Mouse (Mus musculus): ENCODE data around the gene Mok.

The Mok gene

GRCm38 (mm10) chr12:110846191-110846765 is 5.5 kb upstream of the Mok start:
- no peak for DNase-seq (ENCODE audit: low spot score)

DNA sequence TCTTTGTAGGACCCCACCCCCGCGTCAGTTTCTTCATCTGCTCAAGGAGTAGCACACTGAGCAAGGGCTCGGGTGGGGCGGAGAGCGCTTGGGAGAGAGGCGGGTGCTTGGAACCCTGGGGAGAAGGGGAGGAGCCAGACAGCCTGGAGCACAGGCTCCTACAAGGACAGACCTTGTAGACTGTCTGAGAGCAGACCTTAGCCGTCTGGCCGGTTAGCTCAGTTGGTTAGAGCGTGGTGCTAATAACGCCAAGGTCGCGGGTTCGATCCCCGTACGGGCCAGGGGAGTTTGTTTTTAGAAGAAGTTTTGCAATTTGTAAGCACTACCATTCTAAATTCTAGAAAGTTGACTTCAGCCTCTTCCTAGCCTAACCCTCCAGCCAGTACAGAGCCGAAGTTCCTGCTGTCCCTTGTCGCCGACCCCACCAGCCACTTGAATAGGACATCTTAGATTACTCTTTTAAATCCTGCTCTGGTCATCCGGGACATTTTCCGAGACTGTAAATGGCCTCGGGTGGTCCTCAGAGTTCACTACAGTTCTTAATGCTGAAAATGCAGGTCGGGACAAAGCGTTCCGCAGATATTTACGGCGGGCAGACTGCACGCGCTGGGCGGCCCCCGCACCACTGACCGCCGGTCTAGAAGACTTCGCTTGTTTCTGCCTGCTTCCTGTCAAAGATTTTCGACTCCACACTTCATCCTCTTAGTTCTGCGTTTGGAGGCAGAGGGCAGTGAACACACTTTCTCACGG is 4.6 kb upstream of the Mok start:
- DNase-seq (ENCODE audit: low spot score): peak; percentile 95

DNA sequence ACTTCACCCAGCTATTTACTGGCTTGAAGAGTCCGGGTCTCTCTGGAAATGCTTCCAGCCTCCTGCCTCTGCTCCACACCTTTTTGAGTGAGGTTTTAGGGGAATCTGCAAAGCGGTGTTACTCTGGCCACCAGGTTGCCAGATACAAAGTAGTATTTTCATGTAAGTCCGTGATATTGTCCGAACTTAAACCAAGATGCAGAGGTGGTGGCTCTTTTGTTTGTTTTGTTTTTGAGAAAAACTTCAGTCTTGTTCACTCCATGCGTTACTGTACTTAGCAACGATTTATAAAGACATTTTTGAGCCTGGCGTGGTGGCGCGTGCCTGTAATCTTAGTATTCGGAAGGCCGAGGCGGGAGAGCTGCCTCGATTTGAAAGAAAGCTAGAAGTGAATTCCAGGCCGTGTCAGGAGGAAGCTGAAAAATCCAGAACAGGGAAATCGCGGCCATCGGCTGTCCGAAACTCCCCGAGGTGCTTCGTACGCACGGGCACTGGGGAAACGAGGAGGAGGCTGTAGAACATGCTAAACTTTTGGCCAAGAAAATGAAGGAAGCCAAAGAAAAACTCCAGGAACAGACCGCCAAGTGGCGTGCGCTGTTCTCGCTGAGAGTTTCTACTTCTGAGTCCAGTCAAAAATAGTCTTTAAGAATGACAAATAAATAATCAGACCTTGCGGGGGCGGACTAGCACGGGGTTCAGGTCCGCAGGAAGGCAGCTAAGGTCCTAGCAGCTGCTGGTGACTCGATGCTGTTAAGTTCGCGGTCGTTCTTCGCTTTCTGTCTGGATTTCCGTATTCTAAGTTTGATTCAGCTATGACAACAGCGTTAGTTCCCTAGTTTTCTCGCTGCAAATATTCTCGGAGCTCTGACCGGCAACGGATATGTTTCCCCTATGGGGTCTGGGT is 3.7 kb upstream of the Mok start:
- peak; percentile 44 for DNase-seq (ENCODE audit: low spot score)

DNA sequence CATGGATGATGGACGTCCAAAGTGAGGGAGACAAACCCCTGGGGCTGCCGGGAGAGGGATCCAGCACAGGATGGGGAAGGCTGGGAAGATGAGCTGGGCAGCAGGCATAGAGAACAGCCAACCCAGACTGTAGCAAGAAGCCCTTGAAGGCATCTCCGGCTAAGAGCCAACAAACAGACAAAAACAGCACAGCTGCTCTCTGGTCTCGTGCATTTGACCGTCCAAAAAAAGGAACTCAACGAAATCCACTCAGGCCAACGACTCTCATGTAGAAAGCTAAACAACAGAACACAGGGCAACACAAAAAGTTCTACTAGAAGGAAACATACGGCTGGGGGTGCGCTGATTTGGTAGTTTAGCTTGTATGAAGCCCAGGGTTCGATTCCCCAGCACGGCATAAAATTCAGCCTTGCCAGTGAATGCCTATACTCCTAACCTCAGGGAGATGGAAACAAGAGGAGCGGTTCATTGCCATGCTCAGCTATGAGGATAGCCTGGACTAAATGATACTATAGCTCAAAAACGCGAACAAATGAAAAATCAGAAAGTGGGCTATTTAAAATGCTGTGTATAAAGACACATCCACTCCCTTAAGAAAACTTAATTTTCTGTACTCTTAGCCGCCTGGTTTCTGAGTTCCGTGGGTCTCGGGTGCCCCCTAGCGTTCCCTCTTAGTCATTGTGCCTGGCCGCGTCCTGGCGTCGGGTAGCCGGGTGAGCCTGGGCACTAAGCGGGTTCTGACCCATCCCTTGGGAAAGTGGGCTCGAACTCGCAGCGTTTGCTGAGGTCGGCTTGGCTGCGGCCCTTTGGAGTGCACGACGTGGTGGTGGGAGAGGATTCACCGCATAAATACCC is 2.7 kb upstream of the Mok start:
- peak; percentile 83 for DNase-seq (ENCODE audit: low spot score)

DNA sequence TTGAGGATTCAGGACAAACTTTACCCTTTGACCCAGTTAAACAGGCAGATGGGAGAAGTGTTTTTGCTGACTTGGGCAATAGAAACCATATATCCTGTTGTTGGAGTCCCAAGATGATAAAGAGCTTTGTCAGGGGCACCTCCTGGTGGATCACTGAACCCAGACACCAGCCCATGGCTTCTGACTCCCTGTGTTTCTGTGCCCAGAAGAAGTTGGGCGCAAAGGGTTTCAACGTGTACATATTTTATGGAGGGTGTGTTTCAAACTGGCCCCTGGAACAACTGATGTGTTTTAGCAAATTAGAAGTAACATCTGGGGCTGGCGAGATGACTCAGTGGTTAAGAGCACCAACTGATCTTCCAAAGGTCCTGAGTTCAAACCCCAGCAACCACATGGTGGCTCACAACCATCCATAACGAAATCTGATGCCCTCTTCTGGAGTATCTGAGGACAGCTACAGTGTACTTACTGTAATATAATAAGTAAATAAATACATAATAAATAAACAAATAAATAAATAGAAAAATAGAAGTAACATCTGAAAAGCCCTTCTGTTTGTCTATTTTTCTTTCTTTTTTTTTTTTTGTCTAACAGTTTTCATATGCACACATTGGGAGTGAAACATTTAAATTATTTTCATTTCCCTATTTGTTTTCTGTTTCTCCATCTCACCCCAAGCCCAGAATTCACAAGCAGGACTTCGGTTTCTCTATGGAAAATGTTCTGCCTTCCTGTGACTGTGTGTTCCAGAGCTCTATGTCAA is 1.2 kb upstream of the Mok start:
- DNase-seq (ENCODE audit: low spot score): no peak

DNA sequence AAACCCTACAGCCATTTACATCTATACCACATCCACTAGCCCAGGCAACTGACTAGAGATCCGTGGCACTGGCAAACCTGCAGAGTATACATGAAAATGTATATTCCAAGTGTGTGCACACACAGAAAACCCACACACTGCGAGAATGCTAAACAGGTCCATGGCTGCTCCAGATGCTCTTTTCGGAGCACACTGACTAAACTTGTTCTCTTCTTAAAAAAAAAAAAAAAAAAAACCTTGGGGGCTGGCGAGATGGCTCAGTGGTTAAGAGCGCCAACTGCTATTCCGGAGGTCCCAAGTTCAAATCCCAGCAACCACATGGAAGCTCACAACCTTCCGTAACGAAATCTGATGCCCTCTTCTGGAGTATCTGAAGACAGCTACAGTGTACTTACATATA is 2.9 kb downstream of the Mok start:
- DNase-seq (ENCODE audit: low spot score): no peak

DNA sequence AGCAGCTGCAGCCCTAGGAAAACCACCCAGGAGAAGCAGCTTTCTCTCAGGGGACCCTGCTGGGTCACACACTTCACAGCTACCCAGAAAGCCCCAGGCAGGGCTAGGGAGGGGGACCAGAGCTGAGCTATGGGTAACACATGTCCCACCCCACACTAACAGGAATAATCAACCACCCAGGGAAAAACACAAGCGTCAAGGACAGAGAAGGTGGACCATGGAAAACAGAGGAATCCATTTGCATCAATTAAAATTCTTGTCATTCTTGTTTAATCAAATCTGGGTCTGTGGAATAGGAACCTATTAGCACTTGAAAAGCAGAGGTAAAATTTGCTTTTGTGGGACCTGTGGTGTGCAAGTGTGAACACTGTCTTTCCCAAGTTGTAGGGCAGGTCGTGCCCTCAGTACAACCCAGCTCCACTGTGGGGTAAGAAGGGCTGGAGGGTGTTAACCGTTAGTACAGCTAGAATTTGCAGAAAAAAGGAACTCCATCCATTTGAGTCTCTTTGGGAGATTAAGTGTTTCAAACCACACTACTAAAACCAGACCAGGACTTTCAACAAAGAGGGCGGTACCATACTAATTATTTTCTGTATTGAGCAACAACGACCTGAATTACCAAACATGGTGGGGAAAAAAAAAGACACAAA is 3.4 kb downstream of the Mok start:
- DNase-seq (ENCODE audit: low spot score): no peak

- DNase-seq (ENCODE audit: low spot score): no peak
Measured at GRCm38 (mm10) chr12:110836729-110837128, 4.0 kb downstream of the Mok start.

- no peak for DNase-seq (ENCODE audit: low spot score)
Measured at GRCm38 (mm10) chr12:110835182-110835581, 5.6 kb downstream of the Mok start.

DNA sequence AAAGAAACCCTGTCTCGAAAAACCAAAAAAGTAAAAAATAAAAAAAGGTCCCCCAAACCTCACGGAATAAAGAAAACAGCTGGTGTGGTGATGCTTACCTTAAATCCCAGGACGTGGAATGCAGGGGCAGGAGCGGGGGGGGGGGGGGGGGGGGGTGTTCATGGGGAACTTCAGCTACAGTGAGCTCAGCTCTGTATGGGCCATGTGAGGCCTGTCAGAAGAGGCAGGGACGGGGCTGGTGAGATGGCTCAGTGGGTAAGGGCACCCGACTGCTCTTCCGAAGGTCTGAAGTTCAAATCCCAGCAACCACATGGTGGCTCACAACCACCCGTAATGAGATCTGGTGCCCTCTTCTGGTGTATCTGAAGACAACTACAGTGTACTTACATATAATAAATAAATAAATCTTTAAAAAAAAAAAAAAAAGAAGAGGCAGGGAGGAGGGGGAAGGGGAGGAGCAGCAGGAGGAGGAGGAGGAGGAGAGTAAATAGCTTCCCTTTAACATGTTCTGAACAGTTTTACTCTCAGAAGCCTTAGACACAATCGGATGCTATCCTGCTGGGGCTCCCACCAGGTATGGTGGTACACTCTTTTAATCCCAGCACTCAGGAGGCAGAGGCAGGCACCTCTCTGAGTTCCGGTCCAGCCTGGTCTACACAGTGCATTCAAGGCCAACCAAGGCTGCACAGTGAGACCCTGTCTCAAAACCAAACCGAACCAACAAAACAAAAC is 10.3 kb downstream of the Mok start:
- DNase-seq (ENCODE audit: low spot score): no peak

GRCm38 (mm10) chr12:110828908-110829307 is 11.8 kb downstream of the Mok start:
- DNase-seq (ENCODE audit: low spot score): no peak

- DNase-seq (ENCODE audit: low spot score): no peak
Measured at GRCm38 (mm10) chr12:110822366-110822765, 18.4 kb downstream of the Mok start.

DNA sequence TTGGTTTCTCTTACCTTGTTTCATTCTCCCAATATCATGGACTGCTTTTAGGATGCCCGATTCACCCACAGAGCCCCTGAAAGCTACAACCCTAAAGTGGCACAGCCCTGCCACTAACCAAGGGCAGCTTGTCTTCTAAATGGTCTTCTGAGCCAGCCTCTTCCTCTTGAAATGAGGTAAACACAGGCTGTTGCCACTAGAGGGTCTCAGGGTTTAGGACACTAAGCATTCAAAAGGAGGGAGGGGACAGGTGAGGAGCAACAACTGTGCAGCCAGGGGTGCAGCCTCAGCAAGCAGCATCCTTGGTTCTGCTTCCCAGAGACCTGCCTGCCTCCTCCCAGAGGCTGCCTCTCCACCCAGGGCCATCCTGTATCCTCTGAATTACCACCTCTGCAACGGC is 19.0 kb downstream of the Mok start:
- no peak for DNase-seq (ENCODE audit: low spot score)

- DNase-seq (ENCODE audit: low spot score): no peak
Measured at GRCm38 (mm10) chr12:110819367-110819766, 21.4 kb downstream of the Mok start.

- DNase-seq (ENCODE audit: low spot score): no peak
Measured at GRCm38 (mm10) chr12:110816833-110817232, 23.9 kb downstream of the Mok start.

- DNase-seq (ENCODE audit: low spot score): no peak
Measured at GRCm38 (mm10) chr12:110814924-110815323, 25.8 kb downstream of the Mok start.

DNA sequence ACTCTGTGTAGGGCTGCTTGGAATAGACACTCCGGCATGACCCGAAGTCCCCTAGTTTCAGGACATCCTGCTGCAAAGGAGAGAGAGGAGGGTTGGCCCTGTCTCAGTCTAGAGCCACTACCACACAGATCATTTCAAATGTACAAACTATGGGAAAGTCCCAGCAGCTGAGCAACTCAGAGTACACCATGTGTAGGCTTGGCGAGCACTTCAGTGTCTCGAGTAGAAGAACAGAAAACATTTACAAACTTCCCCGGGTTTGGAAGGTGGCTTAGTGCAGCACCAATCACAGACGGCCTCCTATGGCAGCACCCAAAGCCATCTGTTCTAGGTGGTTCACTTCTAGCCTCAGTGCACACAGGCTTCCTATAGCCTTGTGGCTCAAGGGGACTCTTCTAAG is 27.1 kb downstream of the Mok start:
- no peak for DNase-seq (ENCODE audit: low spot score)

GRCm38 (mm10) chr12:110813132-110813531 is 27.6 kb downstream of the Mok start:
- DNase-seq (ENCODE audit: low spot score): no peak

DNA sequence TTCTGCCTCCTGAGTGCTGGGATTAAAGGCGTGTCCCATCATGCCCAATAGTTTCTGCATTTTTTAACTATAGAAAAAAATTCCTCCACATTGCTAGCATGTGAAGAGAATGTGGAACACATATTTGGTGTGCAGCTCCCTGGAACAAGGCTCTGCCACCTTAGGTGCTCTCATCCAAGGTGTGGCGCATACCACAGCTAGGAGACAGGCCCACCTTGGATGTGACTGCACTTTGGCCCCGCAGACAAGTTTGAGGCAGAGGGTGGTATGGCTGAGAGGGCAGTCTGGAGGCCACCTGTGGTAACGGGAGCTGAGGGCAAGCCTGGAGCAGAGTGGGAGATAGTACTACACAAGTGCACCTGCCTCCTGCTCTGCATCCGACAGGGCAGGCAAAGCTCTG is 31.9 kb downstream of the Mok start:
- no peak for DNase-seq (ENCODE audit: low spot score)

DNA sequence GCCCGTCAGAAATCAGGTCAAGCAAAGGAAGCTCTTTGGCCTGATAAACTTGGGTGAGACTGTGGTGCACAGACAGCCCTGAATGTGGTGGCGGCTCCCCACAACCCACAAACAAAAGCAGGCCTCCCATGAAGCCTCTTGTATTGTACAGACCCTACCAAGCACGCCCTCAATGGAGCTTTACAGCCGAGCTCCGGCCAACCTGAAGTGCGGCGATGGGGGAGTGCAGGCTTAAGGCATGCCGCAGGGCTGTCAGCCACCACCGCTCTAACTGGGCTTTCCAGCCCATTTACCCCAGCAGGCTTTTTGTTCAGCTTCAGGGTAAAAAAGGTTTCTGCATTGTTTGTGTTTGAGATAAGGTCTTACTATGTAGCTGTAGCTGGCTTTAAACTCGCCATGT is 32.3 kb downstream of the Mok start:
- DNase-seq (ENCODE audit: low spot score): no peak
